Mouse (Mus musculus): ENCODE results near the gene Tceanc2.
"Not testable (repeated sequence)": the region's sequence is repeated elsewhere in the genome, so short reads cannot be mapped to it uniquely, and the experiment has no call there.

The Tceanc2 gene

GRCm38 (mm10) chr4:107126891-107127524, 51.9 kb downstream of the Tceanc2 start:
- DNase-seq (ENCODE audit: low spot score in 2 of 2) = no peak

- no peak for DNase-seq (ENCODE audit: low spot score in 2 of 2)
Observed at GRCm38 (mm10) chr4:107126389-107126788, 52.5 kb downstream of the Tceanc2 start.

- no peak for DNase-seq (ENCODE audit: low spot score in 2 of 2)
Observed at GRCm38 (mm10) chr4:107125101-107125500, 53.8 kb downstream of the Tceanc2 start.

GRCm38 (mm10) chr4:107124376-107124775, 54.5 kb downstream of the Tceanc2 start:
- DNase-seq (ENCODE audit: low spot score in 2 of 2) = peak in 1 of 2 experiments; percentile 29

GRCm38 (mm10) chr4:107121165-107121943, 57.6 kb downstream of the Tceanc2 start:
- peak in 1 of 2 experiments; percentile 33 for DNase-seq (ENCODE audit: low spot score in 2 of 2)

- no peak for DNase-seq (ENCODE audit: low spot score in 2 of 2)
Observed at GRCm38 (mm10) chr4:107120676-107121075, 58.2 kb downstream of the Tceanc2 start.

- DNase-seq (ENCODE audit: low spot score in 2 of 2) = no peak
Observed at GRCm38 (mm10) chr4:107119056-107119455, 59.9 kb downstream of the Tceanc2 start.

GRCm38 (mm10) chr4:107117741-107118385, 61.1 kb downstream of the Tceanc2 start:
- no peak for DNase-seq (ENCODE audit: low spot score in 2 of 2)

GRCm38 (mm10) chr4:107114278-107114677, 64.6 kb downstream of the Tceanc2 start:
- no peak for DNase-seq (ENCODE audit: low spot score in 2 of 2)

GRCm38 (mm10) chr4:107109181-107109580, 69.7 kb downstream of the Tceanc2 start:
- not testable (repeated sequence) for DNase-seq (ENCODE audit: low spot score in 2 of 2)

- no peak for DNase-seq (ENCODE audit: low spot score in 2 of 2)
Observed at GRCm38 (mm10) chr4:107108291-107108731, 70.6 kb downstream of the Tceanc2 start.

- no peak for DNase-seq (ENCODE audit: low spot score in 2 of 2)
Observed at GRCm38 (mm10) chr4:107106777-107107176, 72.1 kb downstream of the Tceanc2 start.

GRCm38 (mm10) chr4:107102220-107102619, 76.7 kb downstream of the Tceanc2 start:
- DNase-seq (ENCODE audit: low spot score in 2 of 2) = no peak

GRCm38 (mm10) chr4:107098791-107099525, 80.0 kb downstream of the Tceanc2 start:
- DNase-seq (ENCODE audit: low spot score in 2 of 2) = no peak

GRCm38 (mm10) chr4:107098375-107098774, 80.5 kb downstream of the Tceanc2 start:
- no peak for DNase-seq (ENCODE audit: low spot score in 2 of 2)

- DNase-seq (ENCODE audit: low spot score in 2 of 2) = no peak
Observed at GRCm38 (mm10) chr4:107097871-107098270, 81.0 kb downstream of the Tceanc2 start.

GRCm38 (mm10) chr4:107096841-107097373, 82.0 kb downstream of the Tceanc2 start, which contains the start of gene Cdcp2:
Gene Cdcp2, plus strand, starts transcription at chr4:107096891.
- no peak for DNase-seq (ENCODE audit: low spot score in 2 of 2)

GRCm38 (mm10) chr4:107096043-107096442, 82.9 kb downstream of the Tceanc2 start:
- DNase-seq (ENCODE audit: low spot score in 2 of 2) = no peak

GRCm38 (mm10) chr4:107094484-107095187, 84.3 kb downstream of the Tceanc2 start:
- DNase-seq (ENCODE audit: low spot score in 2 of 2) = no peak

- no peak for DNase-seq (ENCODE audit: low spot score in 2 of 2)
Observed at GRCm38 (mm10) chr4:107091696-107092095, 87.2 kb downstream of the Tceanc2 start.

- peak; percentile 78 to 85 for DNase-seq (ENCODE audit: low spot score in 2 of 2)
Observed at GRCm38 (mm10) chr4:107084858-107085257, 94.1 kb downstream of the Tceanc2 start.

Measured in frontal cortex, postnatal 10 days (tissue).